In genomic region chr11:103758706-103759105, GRCm38 (mm10) we compare ENCODE assay signal across 10 mouse cellular contexts. TPM values are rescaled to one million over a fixed set of nuclear protein-coding genes. Genes with fewer than 3 reads are reported as not detected.
DNase-seq lines count a peak whose midpoint lies in the region; ATAC-seq and TF ChIP-seq lines count a peak whose summit lies in the region.
"Had no signal": no experiment of that assay in that cellular context is flagged by ENCODE, and none has a peak within 500 bp of the region (broad histone marks: within the 10 kb centered on the region; RNA-seq: fewer than 3 reads in every experiment).

No protein-coding gene starts in this region.

- H3K9me3 ChIP-seq in forebrain, postnatal 0 days (ENCODE audit: low read length), result no peaks in the 10 kb centered on the region
- 0 out of 2 replicates have a peak, but pooled peaks cover 3% of the 10 kb centered on the region for H3K9me3 ChIP-seq in forebrain, embryonic 12.5 days
- H3K9me3 ChIP-seq in stomach, postnatal 0 days (ENCODE audit: control insufficient read depth, low read length), result no peaks in the 10 kb centered on the region

- intact Hi-C loops in gastrocnemius, adult 2 months (cut with DNase I), result loop anchor here (1.0 kb wide), 1 partner anchor 119 kb away; no protein-coding TSS in a partner anchor

- no peaks in the 10 kb centered on the region for H3K36me3 ChIP-seq in forebrain, postnatal 0 days (ENCODE audit: insufficient read depth)
- H3K36me3 ChIP-seq in forebrain, embryonic 12.5 days (replicated peaks), result no peaks in the 10 kb centered on the region
- H3K36me3 ChIP-seq in stomach, postnatal 0 days (ENCODE audit: control insufficient read depth, insufficient read depth, low read length), result no peaks in the 10 kb centered on the region
- H3K36me3 ChIP-seq: embryonic facial prominence, embryonic 12.5 days had no signal

- 15% methylated on average over 6 of the region's 6 CpGs for WGBS in forebrain, postnatal 0 days
- 10% methylated on average over 6 of the region's 6 CpGs for WGBS in forebrain, embryonic 12.5 days
- 3% methylated on average over 6 of the region's 6 CpGs for WGBS in stomach, postnatal 0 days

- peak; percentile 82 for TF ChIP-seq CTCF in forebrain, postnatal 0 days (IDR thresholded peaks at IDR 0.05; ENCODE audit: low read depth)
- peak; percentile 91 for TF ChIP-seq CTCF in brain, embryonic 14.5 days (IDR thresholded peaks at IDR 0.05; ENCODE audit: borderline replicate concordance, extremely low read depth, insufficient read depth, insufficient read length)
- peak; percentile 85 for TF ChIP-seq CTCF in gastrocnemius, adult 2 months (IDR thresholded peaks at IDR 0.05)
- peak; percentile 88 for TF ChIP-seq CTCF in stomach, postnatal 0 days (IDR thresholded peaks at IDR 0.05; ENCODE audit: low read depth)

- no peak overlapping the region for H3K4me2 ChIP-seq in forebrain, postnatal 0 days (ENCODE audit: low read depth)
- H3K4me2 ChIP-seq in forebrain, embryonic 12.5 days, result no peak overlapping the region
- no peak overlapping the region for H3K4me2 ChIP-seq in stomach, postnatal 0 days (replicated peaks; ENCODE audit: low read depth)
- H3K4me2 ChIP-seq: embryonic facial prominence, embryonic 12.5 days had no signal

- TF ChIP-seq POLR2A in brain, embryonic 14.5 days (IDR thresholded peaks at IDR 0.05; ENCODE audit: borderline replicate concordance, extremely low read depth, insufficient read depth, insufficient read length, poor library complexity, severe bottlenecking), result no peak

- no peaks in the 10 kb centered on the region for H3K4me1 ChIP-seq in forebrain, postnatal 0 days (ENCODE audit: insufficient read depth)
- H3K4me1 ChIP-seq in forebrain, embryonic 12.5 days, result no peaks in the 10 kb centered on the region
- no peaks in the 10 kb centered on the region for H3K4me1 ChIP-seq in stomach, postnatal 0 days (replicated peaks; ENCODE audit: control insufficient read depth, insufficient read depth)
- H3K4me1 ChIP-seq: embryonic facial prominence, embryonic 12.5 days had no signal

- H3K9ac ChIP-seq in forebrain, postnatal 0 days, result no peak overlapping the region
- no peak overlapping the region for H3K9ac ChIP-seq in forebrain, embryonic 12.5 days
- no peak overlapping the region for H3K9ac ChIP-seq in stomach, postnatal 0 days (ENCODE audit: low read length)
- H3K9ac ChIP-seq: embryonic facial prominence, embryonic 12.5 days had no signal

- DNase-seq in forebrain, postnatal 0 days, result no peak
- DNase-seq in CD8-positive naive resting alpha-beta T cell, adult 2 months (ENCODE audit: low read depth in 2 of 2, low spot score in 2 of 2), result peak; percentile 28 to 35
- DNase-seq in brain, embryonic 14.5 days (ENCODE audit: low read depth), result peak; percentile 65
- DNase-seq in gastrocnemius, adult 2 months, result peak; percentile 75
- DNase-seq in layer of hippocampus, postnatal 10 days (ENCODE audit: low spot score in 2 of 2), result peak; percentile 73 to 78
- peak; percentile 73 for DNase-seq in mesoderm, embryonic 11.5 days (ENCODE audit: low read depth, low spot score)
- peak; percentile 79 for DNase-seq in stomach, postnatal 0 days (ENCODE audit: low spot score)

- no peak for ATAC-seq in forebrain, postnatal 0 days
- ATAC-seq in forebrain, embryonic 12.5 days (ENCODE audit: low FRiP score), result no peak
- no peak for ATAC-seq in stomach, postnatal 0 days (ENCODE audit: low FRiP score, low TSS enrichment)

- H3K27ac ChIP-seq in forebrain, postnatal 0 days (ENCODE audit: low read depth, low read length), result no peak overlapping the region
- no peak overlapping the region for H3K27ac ChIP-seq in forebrain, embryonic 12.5 days
- H3K27ac ChIP-seq in gastrocnemius, adult 2 months, result no peak overlapping the region
- no peak overlapping the region for H3K27ac ChIP-seq in stomach, postnatal 0 days (replicated peaks)
- H3K27ac ChIP-seq: embryonic facial prominence, embryonic 12.5 days had no signal

- H3K4me3 ChIP-seq in forebrain, postnatal 0 days (ENCODE audit: low read depth, low read length), result no peak overlapping the region
- no peak overlapping the region for H3K4me3 ChIP-seq in forebrain, embryonic 12.5 days (replicated peaks)
- no peak overlapping the region for H3K4me3 ChIP-seq in gastrocnemius, adult 2 months
- H3K4me3 ChIP-seq in stomach, postnatal 0 days (ENCODE audit: low read depth, low read length), result no peak overlapping the region
- H3K4me3 ChIP-seq: embryonic facial prominence, embryonic 12.5 days; megakaryocyte, embryonic 14.5 days had no signal

- H3K27me3 ChIP-seq in forebrain, postnatal 0 days (ENCODE audit: insufficient read depth, low read length), result no peaks in the 10 kb centered on the region; the same call in 1 of the 2 replicates
- H3K27me3 ChIP-seq in forebrain, embryonic 12.5 days, result peaks cover 61% of the 10 kb centered on the region
- H3K27me3 ChIP-seq in stomach, postnatal 0 days (ENCODE audit: control insufficient read depth, insufficient read depth, low read length), result no peaks in the 10 kb centered on the region

- TF ChIP-seq EP300 in stomach, postnatal 0 days (optimal IDR thresholded peaks at IDR 0.05), result no peak

RNA-seq across cellular contexts. Expression of gene Wnt9b, which starts 9.1 kb away (rescaled TPM):
- total RNA-seq in forebrain, postnatal 0 days (2014; rRNA removed), result 0.62 TPM in 2 replicates
- polyA plus RNA-seq in forebrain, postnatal 0 days (2015; fragmentation: Nextera tagmentation; extraction: Ambion mirVana), result 0.40 and 0.97 TPM in 2 replicates
- 0.40 and 0.69 TPM in 2 replicates for polyA plus RNA-seq in forebrain, embryonic 12.5 days (2016; fragmentation: Nextera tagmentation; extraction: Ambion mirVana)
- 0.34 and 0.56 TPM in 2 replicates for polyA plus RNA-seq in brain, embryonic 14.5 days (2012; rRNA removed)
- under 1 TPM; 0.05 to 0.06 TPM for total RNA-seq in gastrocnemius, adult 2 months (2021)
- under 1 TPM; 0.56 to 0.87 TPM for total RNA-seq in layer of hippocampus, postnatal 10 days (2021)
- polyA plus RNA-seq in stomach, postnatal 0 days (2015; fragmentation: Nextera tagmentation; extraction: Ambion mirVana), result not detected in 2 replicates

RNA-seq across cellular contexts. Expression of gene Wnt3, which starts 15.2 kb away (rescaled TPM):
- 4.4 and 6.1 TPM in 2 replicates for total RNA-seq in forebrain, postnatal 0 days (2014; rRNA removed)
- 4.1 and 8.1 TPM in 2 replicates for polyA plus RNA-seq in forebrain, postnatal 0 days (2015; fragmentation: Nextera tagmentation; extraction: Ambion mirVana)
- 6.6 TPM in 2 replicates for polyA plus RNA-seq in forebrain, embryonic 12.5 days (2016; fragmentation: Nextera tagmentation; extraction: Ambion mirVana)
- polyA plus RNA-seq in brain, embryonic 14.5 days (2012; rRNA removed), result 8.6 and 11.4 TPM in 2 replicates
- under 1 TPM in 1 of 2 experiments, not detected in 1; 0.08 TPM for total RNA-seq in gastrocnemius, adult 2 months (2021)
- 1 to 10 TPM; 1.1 to 1.8 TPM for total RNA-seq in layer of hippocampus, postnatal 10 days (2021)
- polyA plus RNA-seq in stomach, postnatal 0 days (2015; fragmentation: Nextera tagmentation; extraction: Ambion mirVana), result 0.51 and 0.55 TPM in 2 replicates
